Mouse (Mus musculus) heart, postnatal 0 days (tissue): ENCODE results near the gene Piwil1.

Source experiments
- CTCF ChIP-seq: IDR thresholded peaks from 2 replicates; pipeline ENCODE4 v1.5.1; 2016; ENCODE audit warnings: antibody characterized with exemption, control low read depth, low read depth
- EP300 ChIP-seq: IDR thresholded peaks from 2 replicates; pipeline ENCODE4 v1.6.1; 2016; ENCODE audit warnings: antibody characterized with exemption, low read depth

- TF ChIP-seq CTCF (no peak), EP300 (no peak)
Measured at GRCm38 (mm10) chr5:128684621-128685020, 17.7 kb upstream of the Piwil1 start.
